Mouse (Mus musculus) brain, embryonic 14.5 days (tissue): ENCODE measurements around the gene Mlec.

Experiments used
- CTCF ChIP-seq: fragments of 200-500 bp; IDR thresholded peaks from 2 replicates; pipeline ENCODE4 v1.5.1; 2012; ENCODE audit warnings: inconsistent platforms, mild to moderate bottlenecking, moderate library complexity, borderline replicate concordance; ENCODE audit not compliant: insufficient read depth, insufficient read length; ENCODE audit errors: extremely low read depth
- POLR2A ChIP-seq: fragments of 200-500 bp; IDR thresholded peaks from 2 replicates; pipeline ENCODE4 v1.6.1; 2012; ENCODE audit warnings: mild to moderate bottlenecking, inconsistent platforms, borderline replicate concordance; ENCODE audit not compliant: poor library complexity, insufficient read depth, insufficient read length, severe bottlenecking; ENCODE audit errors: extremely low read depth

DNA sequence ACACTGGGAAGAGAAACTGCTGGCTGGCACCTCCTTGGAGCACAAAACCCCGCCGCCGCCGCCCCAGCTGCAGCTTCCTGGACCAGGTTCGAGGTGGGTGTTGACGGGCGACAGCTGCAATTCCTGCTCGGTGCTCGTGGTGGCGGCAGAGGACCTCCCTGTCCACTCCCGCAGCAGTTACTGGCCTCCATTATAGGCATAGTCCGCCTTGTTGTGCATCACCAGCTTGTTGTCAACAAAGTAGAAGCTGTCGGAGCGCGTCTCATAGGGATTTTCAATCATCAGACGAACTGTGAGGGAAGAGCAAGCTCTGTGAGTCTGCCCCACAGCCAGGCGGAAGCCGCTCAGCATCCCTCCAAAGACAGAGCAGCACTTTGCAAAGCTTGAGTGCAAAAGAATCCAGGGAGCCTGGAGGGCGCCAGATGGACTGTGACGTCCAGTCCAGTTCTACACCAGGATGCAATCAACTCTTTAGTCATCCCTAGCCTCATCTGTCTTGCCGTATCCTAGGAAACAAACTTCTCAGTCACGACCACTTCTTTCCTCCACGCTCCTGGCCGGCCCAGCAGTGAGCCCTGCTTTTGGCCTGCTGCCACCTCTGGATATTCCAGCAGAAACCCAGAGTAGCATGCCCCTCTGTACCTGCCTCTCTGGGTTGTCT is 32.6 kb downstream of the Mlec start:
- TF ChIP-seq POLR2A (no peak), CTCF (peak; percentile 95)
